Mouse (Mus musculus): ENCODE measurements around the gene Ralgapa2.

Gene Ralgapa2

DNA sequence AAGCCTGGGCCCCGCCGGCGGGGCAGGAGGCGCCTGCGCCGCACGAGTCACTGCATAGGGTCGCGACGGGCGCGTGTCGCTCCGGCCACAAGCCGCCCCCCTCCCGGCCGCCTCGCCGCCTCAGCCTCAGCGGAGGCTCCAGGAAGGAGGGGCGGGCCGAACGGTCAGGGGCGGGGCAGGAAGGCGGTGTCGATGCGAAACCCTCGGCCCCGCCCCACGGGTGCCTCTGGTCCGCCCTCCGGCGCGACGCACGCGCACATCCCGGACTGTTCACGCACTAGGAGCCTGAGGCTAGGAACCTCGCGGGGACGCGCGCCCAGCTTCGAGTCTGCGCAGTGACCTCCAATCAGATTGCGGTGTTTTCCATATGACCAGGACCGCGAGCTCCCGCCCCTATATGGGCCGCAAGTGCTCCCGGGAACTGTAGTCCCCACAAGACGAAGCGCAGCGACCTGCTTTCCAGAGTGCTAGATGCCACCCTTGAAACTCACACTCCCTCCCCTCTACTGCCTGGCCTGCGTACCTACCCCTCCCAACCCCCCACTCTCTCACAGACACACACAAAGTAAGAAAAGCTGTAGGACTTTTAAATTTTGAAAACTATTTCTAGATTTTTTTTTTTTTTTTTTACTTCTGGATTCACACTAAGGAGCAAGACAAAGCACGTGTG lies at the start of gene Ralgapa2:
Ralgapa2 (minus strand) TSS at position 434 of the 670 bp plus-strand sequence.
- peak; percentile 100 for DNase-seq (ENCODE audit: low spot score)

DNA sequence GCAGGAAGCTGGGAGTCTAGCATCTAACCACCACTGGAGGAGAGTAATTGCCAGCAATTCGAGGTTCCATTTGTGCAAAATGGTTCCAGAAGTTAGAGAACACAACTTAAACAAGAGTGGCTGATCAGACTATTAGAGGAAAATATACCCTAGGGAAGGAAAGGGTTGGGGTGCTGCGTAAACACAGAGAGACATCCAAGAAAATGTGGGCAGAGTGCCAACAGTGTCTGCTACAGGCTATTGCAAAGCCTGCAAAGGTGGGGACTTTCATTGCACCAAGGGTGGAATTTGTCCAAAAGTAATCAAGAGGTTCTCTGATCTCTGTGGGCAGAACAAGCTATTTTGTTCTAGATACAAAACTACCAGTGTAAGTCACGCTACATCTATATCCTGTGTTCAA lies 49.4 kb upstream of the Ralgapa2 start:
- no peak for DNase-seq (ENCODE audit: low spot score)

DNA sequence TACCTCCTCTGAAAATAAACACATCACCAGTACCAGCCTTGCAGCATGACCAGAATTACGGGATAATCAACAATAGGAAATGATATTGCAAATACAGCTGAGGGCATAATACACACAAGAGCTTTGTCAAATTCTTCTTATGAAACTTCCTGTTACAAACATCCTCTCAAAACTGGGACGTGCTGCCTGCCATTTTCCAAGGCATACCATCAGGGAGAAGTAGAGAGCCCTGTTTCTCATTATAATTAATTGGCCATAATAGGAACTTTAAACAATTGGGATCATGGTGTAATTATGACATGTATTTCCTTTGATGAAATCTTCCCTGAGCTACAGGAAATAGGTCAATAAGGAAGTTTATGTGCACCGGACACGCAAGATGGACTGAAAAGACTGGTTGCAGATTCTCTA lies 48.5 kb upstream of the Ralgapa2 start:
- DNase-seq (ENCODE audit: low spot score), result no peak

DNA sequence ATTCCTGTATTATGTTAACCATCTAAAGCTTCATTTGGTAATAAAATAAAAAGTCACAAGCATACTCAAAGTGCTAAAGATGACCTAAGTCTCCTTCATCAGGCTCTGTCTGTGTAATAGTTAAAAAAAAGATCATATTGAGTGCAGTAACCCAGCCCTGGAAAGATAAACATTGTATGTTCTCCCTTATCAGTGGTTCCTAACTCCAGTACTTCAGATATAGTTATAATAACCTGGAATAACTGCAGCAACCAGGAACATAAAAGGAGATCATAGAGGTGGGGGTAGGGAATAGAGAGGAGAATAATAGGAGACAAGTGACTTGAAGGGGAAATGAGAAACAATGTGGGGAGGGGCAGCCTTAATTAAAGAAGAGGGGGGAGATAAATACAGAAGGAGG lies 44.0 kb upstream of the Ralgapa2 start:
- DNase-seq (ENCODE audit: low spot score), result no peak

DNA sequence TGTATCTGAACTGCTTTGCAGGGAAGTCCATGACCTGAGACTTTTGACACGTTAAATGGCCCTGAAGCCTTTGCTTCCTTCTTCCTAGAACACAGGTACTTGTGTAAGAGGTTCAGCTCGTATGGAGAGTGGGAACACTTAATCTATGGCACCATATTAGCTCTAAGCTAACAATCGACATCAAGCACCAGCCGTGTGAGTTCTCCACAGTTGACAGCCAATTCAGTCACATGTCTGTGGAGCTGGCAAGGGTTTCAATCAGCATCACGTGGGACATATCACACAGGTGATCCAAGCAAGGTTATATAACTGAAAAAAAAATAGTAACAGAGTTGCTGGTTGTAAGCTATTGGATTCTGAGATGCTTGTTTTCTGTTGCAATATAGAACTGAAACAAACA lies 43.2 kb upstream of the Ralgapa2 start:
- no peak for DNase-seq (ENCODE audit: low spot score)

DNA sequence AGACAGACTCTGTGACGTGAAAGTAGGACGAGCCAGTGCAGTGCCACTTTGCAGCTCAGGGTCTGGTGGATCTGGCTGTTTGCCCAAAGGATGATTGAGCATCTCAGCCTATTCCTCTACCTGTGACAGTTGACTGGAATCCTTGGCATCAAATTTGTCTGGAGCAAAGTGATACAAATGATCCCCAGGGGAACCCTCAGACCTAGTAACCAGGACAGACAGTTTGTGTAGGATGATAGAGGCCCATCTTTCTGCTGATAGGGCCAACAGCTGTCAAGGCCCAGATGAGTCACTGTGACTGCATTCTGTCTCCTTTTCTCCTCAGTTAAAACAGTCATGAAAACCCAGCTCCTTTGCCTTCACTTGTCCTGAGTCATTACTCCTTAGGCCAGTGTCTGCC lies 41.6 kb upstream of the Ralgapa2 start:
- DNase-seq (ENCODE audit: low spot score), result no peak

DNA sequence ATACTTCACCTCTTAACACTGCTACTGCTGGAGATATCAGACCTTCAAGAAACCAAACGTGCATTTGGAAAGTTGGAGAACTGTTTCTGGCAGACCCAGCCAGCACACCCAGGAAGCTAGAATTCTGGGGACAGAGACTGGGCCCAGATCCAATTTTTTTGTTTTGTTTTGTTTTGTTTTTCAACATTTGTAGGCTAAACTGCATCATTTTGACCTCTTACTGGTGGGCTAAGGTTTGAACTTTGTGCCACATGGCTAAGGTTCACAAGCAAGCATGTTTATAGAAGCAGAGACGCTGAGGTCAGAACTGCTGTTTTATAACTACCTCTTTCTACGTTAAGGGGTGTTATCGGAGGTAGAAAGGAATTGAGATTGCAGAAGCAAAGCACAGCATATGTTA lies 39.7 kb upstream of the Ralgapa2 start:
- no peak for DNase-seq (ENCODE audit: low spot score)

DNA sequence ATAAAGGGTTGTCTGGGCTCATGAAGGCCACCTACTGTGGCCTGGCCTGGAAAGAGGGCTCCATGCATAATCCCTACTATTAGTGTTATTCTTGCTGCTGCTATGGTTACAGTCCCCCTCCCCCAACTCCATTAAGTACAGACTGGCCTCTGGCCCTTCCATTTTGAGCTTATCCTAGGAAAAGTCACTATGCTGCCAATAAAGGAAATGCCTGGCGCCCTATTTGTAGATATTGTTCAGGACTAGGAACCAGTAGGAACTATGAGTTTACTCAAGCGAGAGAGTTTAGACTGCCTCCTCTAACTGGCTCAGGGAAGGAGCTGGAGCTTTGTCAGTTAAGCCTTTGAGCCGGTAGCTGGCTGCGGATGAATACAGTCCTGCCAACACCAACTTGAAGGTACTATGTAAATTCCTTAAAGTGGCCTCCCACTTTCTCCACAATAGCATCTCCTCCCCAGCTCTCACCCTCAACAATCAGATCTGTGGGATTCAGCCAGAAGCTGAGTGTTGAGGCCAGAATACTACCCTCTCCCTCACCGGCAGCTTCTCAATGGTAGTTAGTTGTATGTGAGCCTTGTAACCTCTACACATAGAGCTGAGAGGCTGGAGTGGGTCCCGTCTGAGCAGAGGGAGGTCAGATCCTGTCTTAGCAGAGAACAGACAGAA lies 37.1 kb upstream of the Ralgapa2 start:
- peak; percentile 68 for DNase-seq (ENCODE audit: low spot score)

DNA sequence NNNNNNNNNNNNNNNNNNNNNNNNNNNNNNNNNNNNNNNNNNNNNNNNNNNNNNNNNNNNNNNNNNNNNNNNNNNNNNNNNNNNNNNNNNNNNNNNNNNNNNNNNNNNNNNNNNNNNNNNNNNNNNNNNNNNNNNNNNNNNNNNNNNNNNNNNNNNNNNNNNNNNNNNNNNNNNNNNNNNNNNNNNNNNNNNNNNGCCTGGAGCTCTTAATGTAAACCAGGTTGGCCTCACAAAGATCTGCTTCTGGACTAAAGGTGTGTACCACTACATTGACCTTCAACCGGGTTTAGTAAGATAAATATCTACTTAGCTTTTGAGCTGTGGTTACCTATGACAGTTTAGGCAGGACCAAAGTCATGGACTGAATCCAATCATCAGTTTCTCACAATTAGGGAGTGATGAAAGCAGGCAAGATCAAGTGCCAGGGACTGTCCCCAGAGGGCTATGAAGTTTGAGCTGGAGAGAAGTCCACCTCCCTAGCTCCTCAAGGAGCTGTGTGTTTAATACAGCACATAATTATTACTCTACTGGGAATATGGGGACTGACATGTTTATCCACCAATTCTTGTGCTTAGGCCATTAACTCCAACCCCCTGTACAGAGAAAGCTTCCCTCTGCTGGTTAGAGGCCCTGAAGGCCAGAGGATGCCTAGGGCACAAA lies 32.1 kb upstream of the Ralgapa2 start:
- DNase-seq (ENCODE audit: low spot score), result no peak

DNA sequence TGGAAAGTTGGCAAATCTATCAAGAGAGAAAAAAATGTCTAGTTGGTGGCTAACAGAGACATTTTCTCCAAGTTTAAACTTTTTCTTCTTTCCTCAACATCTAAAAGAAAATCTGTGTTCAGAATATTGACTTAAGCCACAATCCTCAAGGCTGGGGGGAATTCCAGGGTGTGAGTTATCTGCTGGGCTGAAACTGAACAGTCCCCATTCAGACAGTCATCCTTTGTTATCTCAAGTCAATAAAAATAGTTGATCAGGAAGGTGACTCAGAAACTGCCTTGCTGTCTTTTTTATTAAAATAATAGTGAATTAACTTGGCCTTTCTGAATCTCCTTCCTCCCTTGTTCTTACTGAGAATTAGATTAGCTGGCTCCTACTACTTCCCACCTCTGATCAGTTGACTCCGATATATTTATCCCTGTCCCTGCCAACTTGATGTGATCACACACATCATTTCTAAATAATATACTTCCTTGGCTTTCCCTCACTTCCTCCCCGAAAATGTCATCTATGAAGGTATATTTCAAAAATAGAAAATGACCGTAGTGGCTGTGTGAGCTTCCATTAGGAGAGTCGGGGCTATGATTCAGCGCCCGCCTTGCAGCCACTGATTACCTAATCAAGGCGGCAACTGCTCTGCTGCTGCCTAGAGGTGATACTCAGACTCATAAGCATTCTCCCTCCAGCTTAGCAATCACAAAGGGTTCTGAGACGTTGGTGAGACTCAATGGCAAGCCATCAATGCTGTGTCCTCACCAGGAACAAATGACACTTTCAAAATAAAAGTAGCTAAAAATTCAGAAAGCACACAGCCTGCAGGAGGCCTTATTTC lies 21.2 kb upstream of the Ralgapa2 start:
- DNase-seq (ENCODE audit: low spot score), result no peak

DNA sequence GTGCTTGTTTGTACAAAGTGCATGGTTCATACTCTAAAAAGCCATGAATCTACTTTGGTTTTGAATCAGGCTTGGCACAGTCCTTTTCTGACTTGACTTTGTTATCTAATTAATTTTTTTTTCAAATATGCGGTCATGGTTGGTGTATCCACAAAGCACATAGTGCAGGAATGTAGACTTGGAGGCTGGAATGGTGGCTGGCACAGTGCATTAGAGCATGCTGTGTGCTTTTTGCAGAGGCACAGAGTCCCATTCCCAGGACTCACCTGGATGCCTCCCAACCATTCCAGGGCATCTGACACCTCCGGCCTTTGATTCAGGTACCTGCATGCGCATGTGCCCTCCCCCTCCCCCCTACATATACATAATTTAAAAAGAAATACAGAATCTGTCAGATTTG lies 20.3 kb upstream of the Ralgapa2 start:
- no peak for DNase-seq (ENCODE audit: low spot score)

DNA sequence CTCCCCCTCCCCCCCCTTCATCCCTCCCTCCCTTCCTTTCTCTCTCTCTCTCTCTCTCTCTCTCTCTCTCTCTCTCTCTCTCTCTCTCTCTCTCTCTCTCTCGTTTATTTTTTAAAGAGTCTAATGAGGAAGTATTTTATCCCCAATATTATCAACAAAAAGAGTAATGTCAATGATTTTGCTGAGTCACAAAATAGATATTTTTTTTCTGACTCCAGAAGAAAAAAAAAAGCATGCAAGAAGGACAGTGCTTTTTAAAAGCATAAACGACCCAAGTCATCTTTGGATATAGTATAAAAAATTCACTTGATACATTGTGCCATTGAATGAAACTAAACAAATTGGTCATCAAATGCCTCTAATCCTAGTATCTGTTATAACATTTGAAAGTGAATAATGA lies 13.3 kb upstream of the Ralgapa2 start:
- no peak for DNase-seq (ENCODE audit: low spot score)

DNA sequence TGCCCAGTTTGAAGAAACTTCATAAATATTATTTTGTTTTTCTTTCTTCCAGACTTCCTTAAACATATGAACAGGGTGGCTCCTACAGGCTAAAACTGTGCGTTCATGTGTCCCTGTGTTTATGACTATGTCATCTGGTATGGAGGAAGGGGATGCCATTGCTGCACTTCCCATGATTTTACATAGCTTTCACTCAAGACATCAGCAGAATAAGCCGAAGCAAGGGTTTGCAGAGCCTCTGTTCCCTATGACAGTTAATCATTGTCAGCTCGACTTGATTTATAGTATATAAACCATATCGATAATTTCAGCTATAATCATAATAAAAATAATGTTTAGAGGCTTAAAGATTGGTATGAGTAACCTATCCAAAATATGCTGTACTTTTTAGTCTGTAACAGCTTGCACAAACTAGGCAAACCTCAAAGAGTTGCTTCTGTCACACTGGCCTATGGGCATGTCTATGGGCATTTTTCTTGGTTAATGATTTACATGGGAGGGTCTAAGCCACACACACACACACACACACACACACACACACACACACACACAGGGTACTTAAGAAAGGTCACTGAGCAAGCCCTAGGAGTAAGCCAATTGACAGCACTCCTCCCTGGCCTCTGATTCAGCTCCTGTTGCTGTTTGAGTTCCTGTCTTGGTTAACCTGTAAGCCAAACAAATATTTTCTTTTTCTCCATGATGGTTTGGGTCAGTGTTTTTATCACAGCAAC lies 12.7 kb upstream of the Ralgapa2 start:
- DNase-seq (ENCODE audit: low spot score), result no peak

DNA sequence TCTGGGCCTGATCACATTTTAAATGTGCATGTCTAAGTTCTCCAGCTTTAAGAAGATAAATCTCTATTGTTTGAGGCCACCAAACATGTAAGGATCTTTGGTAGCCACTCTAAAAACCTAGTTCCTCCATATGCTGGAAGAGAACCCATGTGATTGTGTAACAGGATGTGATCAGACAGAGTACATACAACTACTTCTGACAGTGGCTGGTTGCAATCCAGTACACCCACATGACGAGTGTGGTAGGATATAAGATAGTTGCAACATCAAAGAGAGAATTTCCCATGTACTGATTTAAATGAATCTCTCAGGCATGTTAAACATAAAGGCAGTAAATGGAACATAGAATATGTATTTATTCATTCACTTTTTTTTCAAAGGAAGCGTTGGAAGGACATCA lies 4.8 kb upstream of the Ralgapa2 start:
- no peak for DNase-seq (ENCODE audit: low spot score)

DNA sequence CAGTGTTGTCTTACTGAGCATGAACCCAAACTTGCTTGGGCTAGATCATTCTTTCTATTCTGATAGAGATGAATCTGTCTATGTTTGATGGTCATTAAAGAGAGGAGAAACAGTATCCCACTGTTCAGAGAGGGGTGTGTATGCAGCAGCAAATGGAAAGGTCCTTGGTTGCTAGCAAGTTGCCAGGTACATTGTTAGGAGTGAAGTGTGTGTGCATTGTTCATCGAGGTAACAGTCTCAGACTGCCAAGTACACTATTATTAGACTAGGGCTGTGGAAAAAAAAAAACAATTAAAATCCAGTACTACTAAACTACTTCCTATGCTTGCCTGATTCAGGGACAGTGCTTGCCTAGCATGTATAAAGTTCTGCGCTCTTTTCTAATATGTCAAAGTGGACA lies 2.9 kb upstream of the Ralgapa2 start:
- no peak for DNase-seq (ENCODE audit: low spot score)

DNA sequence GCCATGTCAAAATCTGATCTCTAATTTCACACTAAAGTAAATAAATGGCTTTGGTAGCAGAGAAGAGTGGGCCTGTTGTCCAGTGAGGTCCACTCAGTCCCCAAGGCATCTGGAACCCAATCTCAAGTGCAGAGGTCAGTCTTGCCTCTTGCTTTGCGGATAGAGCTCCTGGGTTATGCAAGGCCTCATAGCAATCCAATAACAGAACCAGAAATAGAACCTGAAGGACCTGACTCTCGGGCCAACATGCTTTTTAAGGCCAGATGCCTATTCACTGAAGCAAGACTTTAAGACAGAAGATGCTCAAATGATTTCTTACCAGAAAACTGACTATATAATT lies 407 bp upstream of the Ralgapa2 start:
- DNase-seq (ENCODE audit: low spot score), result no peak

DNA sequence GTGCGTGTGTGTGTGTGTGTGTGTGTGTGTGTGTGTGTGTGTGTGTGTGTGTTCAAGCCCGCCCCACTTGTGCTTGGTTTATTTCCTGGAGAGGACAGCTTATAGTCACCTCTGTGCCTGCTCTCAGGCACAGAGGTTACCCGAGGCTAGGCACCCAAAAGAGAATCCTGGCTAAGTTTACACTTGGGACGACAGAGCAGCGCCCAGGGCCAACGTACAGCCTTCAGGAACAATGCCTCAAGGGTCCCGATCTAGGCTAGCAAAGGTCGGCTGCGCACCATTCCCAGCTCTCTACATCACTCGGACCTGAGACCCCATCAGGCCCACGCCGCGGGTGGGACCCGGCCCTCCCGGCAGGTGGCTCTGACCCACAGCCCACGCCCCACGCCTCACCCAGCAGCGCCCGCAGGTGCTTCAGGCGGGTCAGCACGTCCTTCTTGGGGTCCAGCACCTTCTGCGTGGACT lies 711 bp downstream of the Ralgapa2 start:
- DNase-seq (ENCODE audit: low spot score), result peak; percentile 45

DNA sequence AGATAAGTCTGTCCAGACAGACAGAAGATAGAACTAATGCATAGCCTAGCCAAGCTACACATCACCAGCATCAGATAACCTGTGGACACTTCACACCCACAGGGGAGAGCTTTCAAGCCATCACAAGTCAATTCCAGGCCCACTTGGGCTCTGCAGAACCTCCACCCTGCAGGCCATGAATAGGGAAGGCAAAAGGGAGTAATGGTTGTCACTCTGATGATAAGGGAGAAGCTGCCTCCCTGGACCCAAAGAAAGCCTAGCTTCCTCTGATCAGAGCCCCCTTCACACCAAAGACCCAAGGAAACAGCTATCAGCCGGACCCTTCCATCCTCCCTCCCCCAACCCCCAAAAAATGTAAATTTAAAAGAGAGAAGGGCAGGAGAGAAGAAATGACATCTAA lies 1.4 kb downstream of the Ralgapa2 start:
- no peak for DNase-seq (ENCODE audit: low spot score)

DNA sequence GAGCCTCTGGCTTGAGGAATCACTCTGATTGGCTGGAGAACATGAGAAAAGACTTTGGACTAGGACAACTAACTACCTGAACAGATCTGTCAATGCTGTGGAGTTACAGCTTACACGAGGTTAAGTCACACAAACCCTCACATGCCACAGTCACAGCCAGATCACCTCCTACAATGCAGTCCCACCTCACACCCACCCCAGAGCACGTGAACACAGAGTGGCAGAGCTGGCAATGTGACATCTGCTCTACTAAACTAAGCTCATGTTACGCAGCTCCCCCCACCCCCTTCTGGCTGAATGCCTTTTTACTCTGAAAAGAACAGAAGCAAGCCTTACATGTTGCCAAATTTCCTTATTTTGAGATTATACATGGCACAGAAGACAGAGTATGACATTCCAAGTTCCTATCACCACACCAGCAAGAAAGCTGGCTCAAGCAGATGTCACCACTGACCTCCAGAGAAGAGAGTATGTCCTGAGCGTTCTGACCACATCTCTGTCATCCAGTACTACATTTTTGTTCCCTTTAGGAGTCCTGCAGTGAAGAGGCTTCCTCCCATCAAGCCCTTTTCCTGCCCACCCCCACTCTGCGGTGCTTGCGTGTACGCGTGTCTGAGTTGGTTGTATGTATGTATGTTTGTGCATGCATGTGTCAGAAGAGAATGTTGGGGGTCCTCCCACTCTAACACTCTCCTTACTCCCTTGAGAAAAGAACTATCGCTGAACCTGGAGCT lies 9.4 kb downstream of the Ralgapa2 start:
- DNase-seq (ENCODE audit: low spot score), result no peak

DNA sequence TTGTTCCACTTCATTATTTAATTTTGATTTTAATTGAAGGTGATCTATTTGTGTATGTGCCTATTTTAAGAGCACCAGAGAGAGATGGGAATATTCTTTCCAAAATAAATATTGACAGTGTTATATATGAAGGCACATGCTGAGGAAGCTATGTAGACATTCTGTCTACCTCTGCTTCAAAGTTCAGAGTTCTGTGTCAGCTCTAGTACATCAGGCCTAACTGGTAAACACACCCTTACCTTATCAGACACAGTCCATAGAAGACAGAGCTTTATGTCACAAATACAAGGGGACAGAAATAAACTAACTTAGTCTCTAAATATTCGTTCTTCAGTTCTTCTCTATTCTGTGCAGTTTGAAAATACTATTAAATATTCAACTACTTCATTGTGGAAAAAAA lies 12.1 kb downstream of the Ralgapa2 start:
- DNase-seq (ENCODE audit: low spot score), result no peak

DNA sequence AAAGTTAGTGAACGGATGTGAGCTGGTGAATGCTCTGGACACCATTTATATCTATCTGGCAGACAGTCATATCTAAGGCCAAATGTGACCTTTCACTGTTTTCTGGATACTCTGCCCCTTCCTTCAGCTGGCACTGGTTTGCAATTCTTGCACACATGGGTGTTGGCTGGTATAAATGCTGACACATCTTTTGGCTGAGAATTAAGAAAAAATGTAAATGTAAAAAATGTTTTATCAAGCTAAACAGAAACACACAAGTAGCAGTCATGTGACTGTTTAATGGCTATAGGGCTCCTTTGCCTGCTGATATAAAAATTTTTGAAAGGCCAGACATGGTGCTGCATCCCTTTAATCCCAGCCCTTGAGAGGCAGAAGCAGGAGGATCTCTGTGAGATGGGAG lies 13.0 kb downstream of the Ralgapa2 start:
- DNase-seq (ENCODE audit: low spot score), result no peak
